Mouse (Mus musculus): Measurements from ENCODE around the gene Rftn1.
A peak's percentile ranks its signal among the peaks of the same experiment; 100 is the strongest.

Gene Rftn1

DNA sequence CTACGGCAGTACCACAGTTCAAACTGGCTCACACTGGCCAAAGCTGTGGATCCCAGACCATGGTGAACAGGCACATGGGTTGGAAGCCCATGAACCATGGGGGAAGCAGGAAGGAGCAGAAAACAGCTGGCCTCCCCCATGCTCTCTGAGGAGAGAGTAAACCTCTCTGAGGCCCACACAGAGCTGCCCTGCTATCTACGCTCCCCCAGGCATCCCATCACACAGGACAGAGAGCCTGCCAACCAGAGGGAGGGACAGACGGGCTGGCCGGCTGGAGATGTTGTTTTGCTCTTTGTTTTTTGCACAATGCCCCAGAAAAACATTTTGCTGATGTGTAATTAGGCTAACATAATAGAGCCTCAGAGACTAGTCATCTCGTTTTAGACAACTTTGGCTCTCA is 171.4 kb downstream of the Rftn1 start:
- no peak for DNase-seq

DNA sequence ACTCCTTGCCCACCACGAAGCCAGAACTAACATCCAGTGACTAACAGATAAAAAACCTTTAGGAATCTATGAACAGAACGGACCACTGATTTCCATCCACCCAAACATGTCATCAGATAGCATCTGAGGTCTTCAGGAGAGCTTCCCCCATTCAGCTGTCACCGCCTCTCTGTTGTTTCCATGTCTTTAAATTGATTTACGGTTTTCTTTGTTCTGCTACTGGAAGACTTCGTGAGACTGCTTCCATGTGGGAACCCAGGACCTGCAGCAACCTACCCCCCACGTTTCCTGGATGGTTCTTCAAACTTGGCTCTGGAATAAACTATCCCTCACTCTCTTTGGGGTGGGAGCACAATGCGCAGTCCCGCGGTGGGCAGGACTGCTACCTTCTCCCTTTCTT is 175.8 kb downstream of the Rftn1 start:
- DNase-seq, result no peak

DNA sequence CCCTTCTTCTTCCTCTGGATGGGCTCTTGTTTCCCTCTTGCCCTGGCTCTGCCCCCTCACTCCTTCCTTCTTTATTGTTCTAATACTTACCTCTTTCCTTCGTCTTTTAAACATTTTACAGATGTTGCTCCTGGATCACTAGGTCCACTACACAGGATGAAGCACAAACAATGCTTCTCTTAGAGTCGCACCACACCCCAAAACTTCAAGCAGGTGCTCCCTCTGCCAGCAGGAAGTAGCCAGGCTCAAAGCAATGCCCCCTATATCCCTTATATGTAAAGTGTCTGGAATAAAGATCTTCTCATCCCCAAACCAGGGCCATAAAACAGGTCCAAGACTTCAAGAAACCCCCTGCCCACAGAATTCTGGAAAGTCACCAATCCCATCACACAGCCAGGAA is 176.6 kb downstream of the Rftn1 start:
- no peak for DNase-seq

DNA sequence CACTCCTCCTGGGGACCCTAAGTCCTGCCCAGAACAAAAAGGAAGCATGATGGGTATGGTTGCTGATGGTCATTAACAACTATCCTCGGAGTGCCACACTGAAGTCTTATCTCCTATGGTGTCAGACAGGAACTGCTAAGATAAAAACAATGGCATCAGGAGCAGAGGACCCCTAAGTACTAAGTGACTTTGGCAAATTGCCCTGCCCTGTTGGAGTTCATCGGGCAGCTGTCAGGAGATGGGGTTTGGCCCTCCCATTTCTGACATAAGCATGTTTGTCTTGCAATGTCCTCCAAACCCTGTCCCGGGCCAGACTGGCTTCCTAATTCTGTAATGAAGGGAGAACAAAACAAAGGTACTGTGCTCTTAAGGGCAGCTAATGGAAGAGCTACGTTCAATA is 180.4 kb downstream of the Rftn1 start:
- DNase-seq, result no peak

DNA sequence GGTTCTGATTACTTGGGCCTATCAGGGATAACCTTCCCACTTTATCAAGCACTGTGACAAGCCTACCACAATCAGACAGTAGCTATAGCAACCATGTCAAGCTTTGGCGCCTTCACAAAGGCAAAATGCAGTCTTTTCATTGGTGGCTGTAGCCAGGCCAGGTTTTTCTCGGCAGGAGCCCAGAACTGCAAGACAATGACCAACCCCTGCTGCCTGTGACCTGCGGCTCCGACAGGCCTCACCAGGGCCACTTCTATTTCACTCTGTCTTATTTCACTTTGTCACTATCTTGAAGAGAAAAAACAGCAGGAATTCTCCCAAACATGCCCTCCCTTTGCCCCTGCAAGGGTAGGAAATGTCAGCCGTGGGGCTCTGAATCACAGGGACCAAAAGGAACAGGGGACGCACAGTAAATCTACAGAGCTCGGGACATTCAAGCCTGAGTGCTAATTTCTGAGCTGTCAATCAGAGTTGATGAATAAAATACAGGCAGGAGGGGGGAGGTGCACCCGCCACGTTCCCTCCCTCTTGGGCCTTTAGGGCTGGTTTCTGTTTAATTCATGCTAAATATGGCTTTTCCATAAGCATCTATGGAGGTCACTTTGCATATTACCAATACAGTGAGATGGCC is 183.6 kb downstream of the Rftn1 start:
- peak; percentile 15 to 50 for DNase-seq

DNA sequence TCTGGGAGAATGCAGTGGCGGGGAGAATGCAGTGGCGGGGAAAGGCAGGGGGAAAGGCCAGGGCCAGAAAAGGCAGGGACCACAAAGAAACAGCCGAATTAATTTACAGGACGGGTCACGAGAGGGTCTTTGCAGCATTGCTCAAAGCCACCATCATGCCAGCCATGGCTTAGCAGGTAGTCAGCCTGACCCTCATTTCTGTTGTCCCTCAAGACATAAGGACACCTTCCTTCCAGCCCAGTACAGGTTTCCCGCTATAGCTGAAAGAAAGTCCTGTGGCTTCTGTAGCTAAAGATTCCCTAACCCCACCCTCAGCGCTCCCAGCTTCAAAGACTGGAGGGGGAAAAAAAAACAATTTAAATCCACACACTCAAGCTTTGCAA is 184.1 kb downstream of the Rftn1 start:
- no peak for DNase-seq

DNA sequence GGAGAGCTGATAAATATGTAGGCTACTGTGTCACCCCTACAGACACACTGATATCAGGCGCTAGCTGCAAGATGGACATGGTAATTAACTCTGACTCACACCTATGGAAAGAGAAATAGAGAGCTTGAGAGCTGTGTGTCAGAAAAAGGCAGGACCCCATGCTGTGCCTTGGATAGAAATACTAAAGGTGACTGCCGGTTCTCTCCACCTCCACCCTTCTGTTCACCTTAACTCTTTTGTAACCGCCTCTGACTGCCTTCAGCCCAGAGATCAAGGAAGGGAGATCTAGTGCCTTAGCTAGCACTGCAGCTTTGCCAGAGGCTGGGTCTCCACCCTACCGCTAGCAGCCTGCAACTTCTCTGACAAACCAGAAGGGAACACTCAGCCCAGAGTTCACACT is 187.3 kb downstream of the Rftn1 start:
- no peak for DNase-seq

DNA sequence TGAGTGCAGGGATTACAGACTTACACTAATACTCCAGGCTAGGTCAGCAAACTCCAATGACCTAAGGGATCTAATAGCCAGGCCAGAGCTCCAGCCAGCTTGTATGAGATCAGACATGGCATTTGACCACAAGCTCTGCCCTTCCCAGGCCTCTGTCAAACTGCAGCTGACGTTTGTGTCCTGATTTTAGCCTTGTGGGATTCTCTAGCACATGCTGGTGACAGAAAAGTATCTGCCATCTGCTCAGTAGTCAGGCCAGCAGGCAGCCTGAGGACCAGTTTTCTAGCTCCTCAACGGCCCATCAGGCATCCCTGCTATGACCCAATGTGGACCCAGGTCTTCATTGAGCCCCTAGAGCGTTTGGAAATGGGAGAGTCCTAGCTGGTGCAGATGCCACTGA is 188.3 kb downstream of the Rftn1 start:
- no peak for DNase-seq

DNA sequence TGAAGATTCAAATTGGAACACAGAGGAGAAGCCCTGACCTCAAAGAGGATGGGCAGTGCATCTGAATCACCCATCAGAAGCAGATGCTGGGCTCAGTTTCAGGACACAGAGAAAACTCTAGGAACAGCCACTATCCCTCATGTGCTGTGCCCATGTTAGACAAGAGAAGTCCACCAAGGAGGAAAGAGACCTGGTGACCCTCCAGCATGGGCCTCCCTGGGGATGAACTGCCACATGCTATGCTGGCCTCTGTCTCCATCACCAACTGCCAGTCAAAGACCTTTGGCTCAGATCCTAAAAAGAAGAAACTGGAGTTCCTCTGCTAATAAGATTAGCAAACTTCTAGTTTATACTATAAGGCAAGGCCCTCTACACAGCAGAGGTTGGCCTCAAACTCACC is 188.7 kb downstream of the Rftn1 start:
- no peak for DNase-seq

DNA sequence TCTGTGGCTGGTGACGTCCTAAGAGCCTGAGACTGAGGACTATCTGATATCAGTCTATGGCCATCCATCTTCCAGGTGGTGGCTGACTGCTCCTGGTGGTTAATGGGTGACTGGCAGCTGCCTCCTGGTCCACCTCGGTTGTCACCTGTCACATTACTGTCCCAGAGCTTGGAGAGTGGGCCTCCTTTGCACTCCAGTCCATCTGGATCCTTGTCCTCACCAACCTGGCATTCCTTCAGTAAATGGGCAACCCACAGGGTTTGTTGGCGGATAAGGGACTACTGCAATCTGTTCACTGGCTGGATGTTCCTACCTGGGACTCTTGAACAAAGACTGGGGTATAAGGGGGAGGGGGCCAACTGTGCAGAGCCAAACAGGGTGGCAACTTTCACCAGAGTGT is 189.9 kb downstream of the Rftn1 start:
- no peak for DNase-seq

DNA sequence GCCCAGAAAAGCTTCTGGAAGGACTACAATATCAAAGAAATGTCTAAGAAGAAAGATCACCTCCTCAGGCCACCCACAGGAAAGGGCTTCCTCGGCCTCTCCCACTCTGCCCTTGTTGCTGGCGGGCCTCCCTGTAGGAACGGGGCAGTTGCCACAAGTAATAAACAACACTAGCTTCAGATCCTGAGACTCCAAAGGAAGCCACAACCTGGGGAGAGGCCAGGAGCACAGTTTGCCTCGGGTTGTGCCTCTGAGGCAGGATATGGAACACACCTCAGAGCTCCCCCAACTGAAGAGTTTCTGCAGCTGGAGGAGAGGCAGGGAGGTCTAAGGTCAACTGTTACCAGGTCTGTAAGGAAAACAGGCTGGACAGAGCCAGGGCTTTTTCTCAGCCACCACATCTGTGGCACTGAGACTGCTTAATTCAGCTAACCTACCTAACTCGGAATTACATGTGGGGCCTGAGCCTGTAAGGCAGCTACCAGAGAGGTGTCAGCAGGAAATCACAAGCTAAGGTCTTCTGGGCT is 193.8 kb downstream of the Rftn1 start:
- DNase-seq, result peak; percentile 20 to 42

DNA sequence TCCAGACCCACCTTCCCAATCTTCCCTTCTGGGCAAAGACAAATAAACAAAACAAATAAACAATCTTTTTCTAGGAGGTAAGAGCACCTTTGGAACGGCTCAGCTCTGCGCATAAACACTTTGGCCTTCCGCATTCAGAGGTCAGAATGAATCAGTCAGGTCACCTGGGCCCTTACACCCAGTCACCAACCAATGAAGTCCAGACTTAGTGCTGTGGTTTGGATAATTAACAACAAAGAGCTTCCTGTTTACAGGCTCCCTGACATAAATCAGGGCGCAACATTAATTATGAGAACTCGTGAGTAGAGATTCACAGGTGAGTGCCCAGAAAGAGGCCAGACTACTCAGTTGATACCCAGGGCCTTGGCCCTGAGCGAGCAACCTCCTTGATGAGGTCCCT is 194.4 kb downstream of the Rftn1 start:
- no peak for DNase-seq

DNA sequence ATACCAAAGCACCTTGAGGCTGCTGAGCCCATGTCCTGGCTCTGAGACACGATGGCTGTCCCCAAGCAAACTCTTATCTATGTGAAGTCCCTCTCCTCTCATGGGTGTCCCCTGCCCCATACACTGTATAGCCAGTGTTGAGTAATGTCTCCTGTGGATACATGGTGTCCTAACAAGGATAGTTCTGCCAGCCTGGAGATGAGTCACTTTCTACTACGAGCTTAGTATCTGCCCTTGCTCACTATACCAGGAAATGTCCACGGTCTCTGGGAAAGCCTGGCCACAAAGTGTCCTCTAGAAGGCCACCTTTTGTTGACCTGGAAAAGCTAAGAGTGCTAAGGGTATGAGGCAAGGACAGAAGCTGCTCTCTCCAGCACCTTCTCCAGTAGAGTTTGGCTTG is 195.2 kb downstream of the Rftn1 start:
- DNase-seq, result no peak

DNA sequence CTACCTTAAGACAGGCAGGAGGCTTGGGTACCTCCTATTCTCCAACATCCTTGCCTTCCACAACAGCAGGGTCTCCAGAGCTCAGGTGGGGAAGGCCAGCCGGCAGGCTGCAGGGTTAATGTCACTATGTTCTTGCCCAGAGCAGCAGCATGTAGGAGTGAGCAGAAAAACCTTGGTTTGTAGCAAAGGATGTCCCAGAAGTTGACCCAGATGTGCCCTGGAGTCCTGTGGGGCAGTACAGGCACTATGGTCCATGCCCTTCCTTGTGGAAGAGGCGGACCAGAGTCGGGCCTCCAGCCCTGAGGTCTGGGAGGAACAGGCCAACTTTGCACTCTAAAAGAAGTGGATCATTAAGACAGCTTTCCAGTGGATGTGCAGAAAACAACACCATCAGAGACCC is 196.8 kb downstream of the Rftn1 start:
- no peak for DNase-seq

DNA sequence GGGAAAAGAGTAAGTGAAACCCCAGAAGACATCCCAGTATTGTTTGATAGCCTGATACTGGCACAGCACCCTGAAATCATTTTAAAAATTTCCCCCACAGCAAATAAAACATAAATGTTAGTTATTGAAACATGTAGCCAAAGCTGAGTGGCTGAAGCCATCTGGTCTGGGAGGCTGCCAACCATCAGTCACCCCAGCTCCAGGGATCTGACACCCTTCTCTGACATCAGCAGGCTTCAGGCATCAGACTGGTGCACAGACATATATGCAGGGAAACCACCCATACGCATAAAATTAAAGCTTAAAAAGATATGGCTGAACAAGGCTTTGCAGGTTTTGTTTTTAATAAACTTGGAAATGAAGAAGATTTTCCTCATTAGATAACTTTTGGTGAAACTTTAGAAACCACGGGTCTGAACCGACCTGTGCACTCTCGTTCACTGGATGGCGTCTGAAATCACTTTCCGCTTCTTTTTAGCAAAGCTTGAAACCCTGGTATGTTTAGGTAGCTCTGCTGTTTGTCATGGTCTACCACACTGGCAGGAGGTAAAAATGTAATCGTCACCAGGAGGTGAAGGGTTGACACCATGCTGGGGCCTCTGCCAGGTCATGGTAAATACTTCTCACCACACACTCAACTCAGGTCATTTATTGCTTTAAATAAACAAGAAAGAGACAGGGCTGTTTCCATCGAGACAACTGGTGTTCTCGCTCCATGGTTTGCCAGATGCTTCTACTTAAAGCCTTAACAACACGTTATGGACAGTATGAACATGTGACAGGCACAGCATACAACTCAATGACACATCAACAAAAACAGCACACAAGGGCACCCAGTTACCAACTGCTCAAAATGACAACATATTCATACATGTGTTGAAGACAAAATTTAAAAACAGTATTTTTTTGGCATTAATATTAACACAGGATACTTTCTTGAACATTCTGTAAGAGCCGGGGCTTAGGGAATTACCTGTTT is 197.6 kb downstream of the Rftn1 start:
- no peak for DNase-seq

DNA sequence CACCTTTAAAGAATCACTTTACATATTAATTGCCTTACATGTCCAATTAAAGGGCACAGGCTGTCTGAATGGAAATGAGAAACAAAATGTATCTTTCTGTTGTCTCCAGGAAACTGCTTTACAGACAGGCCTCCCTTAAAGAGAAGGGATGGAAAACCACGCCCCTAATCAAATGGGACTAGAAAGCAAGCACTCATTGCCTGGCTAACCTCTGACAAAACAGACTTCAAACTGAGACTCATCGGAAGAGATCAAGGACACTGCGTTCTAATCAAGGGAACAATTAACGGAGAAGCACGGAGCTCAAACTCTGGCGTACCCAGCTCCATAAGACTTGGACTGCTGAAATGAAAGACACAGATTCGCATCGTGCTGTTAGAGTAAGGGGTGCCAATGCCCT is 200.9 kb downstream of the Rftn1 start:
- no peak for DNase-seq

DNA sequence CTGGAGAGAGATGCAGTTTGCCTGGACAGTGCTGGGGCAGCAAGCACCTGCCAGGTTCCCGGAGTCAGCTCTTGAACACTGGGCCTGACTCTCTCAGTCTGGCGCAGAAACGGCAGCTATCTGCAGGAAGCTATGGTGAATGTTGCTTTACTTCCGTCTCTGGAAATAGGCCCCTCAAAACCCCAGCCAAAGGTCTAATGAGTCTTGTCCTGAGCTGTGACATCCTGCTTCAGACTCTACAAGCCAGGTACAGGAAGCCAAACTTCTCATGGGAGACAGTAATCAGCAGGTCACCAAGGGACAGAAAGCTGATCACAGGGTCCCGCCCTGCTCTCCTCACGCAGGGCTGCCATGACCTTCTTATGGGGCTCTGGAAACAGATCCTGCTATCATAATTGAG is 203.4 kb downstream of the Rftn1 start:
- no peak for DNase-seq

DNA sequence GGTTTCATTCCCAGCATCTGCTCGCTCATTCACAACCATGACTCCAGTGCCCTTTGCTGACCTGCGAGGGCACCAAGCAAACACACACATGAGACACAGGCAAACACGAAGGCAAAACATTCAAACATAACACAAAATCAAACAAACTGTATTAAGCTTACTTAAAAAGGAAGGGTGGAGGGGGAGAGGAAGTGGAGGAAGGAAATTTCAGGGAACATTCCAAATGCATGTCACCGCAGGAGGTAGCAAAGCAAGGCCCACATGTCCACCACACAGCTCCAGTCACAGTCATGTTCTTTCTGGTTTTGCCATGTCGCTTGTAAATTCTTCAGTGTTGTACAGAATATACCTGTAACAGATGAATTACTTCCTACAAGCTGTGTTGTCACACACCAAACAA is 207.0 kb downstream of the Rftn1 start:
- no peak for DNase-seq

DNA sequence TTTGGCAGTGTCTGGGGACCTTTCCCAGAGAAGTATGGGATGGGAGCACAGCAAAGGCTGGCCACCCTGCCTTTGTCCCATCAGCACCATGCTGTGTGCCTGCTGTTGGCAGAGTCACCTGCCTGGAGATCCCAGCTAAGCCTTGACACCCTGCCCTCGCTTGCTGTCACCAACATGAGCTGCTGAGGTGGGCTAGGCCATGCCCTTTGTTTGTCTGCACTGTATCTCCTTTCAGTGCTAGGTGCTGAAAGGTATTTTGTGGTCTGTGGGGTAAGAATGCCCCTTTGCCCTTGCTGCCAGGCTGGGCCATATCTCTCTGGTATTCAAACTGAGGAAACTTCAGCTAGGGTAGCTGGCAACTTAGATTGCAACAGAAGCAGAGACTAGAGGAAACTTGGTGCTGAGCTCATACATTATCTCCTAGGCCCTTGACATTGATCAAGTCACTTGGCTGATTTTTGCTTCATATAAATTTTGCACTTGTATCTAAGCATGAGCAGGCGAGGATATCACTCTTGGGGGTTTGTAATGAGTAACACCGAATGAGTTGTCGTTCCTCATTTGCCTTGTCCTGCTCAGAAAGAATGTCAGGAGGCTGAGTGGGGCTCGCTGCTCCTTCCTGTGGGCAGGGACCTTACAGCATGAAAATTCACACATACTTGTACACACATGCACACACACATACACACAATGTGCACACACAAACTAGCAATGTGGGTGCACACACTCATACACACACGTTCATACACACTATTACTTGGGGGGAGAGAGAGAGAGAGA is 207.7 kb downstream of the Rftn1 start:
- no peak for DNase-seq

DNA sequence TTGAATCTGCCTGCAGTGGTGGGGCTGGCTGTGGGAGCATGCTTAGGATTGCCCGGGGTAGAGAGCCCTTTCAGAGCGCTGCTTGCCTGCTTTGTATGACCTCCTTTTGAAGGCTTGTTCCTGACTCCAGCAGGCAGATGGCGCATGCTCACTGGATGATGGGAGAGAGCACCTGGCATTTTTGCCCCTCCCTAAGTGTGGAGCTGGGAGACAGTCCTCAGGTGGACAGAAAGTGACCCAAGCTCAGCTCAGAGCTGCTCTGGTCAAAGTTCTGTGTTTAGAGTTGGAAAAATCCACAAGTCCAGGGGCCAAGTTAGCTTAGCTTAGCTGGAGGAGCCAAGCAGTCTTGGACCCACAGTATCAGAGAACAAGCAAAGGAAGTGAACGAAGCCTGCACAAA is 208.9 kb downstream of the Rftn1 start:
- DNase-seq, result no peak

DNA sequence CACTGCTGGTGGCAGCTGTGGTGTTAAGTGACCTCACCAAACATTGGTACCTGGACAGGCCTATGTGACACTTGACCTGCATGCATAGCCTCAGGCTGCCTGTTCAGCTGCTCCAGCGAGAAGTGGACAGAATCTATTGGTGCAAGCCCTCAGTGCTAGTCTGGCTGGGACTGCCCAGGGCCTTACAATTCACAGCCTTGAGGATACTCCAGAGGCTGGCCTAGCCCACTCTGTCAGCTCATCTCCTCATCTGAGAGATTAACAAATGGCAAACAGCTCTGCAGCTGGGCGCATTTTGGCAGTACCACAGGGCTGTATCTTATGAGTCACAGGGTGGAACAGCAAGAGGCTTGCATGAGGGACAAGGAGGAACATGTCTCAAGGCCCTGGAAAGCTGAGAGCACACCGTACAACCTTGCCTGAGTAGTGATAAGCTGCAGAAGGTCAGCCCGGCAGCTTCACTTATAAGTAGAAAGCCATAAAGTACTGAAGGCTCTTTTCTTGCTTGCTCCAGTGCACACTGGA is 210.7 kb downstream of the Rftn1 start:
- no peak for DNase-seq

DNA sequence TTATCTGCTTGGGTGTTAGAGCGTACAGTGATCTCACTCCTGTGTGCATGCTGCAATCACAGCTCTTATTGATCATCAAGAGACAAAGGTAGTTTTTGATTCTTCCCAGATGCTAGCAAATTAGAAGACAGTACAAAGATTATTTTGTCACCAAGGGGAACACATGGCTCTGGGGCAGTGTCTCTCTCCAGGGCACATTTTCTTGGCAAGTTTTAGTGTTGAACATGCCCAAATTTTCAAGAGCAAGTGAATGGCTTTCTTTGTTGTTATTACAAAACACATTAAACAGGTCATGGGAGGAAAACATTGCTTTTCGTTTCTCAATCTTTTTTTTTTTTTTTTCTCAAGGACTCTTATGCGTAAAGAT is 213.1 kb downstream of the Rftn1 start:
- no peak for DNase-seq
